Mouse (Mus musculus): ENCODE measurements around the gene Rufy4.
A peak's percentile ranks its signal among the peaks of the same experiment; 100 is the strongest.
"Not testable (repeated sequence)": the region's sequence is repeated elsewhere in the genome, so short reads cannot be mapped to it uniquely, and the experiment has no call there.

Gene Rufy4

DNA sequence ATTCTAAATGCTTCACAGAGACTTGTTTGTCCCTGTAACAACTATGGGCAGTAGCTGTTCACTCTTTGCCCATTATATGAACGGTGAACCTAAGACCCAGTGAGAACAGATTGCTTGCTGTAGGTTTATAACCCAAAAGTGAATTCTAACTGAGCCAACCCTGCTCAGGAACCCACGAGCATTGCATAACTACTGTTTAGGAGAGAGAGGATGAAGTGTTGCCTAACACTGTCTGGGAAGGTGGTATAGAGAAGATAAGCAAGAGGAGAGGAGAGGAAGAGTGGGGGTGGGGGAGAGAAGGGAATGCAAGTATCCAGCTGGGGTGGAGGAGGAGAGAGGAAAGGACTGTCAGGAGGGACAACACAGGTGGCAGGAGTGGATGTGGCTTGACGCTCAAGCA is 25.8 kb downstream of the Rufy4 start:
- no peak for DNase-seq (ENCODE audit: low spot score)

GRCm38 (mm10) chr1:74153461-74154184 is 28.3 kb downstream of the Rufy4 start, which contains the start of gene Cxcr2:
TSS of gene Cxcr2 (plus strand) at chr1:74153989.
- no peak for DNase-seq (ENCODE audit: low spot score)

DNA sequence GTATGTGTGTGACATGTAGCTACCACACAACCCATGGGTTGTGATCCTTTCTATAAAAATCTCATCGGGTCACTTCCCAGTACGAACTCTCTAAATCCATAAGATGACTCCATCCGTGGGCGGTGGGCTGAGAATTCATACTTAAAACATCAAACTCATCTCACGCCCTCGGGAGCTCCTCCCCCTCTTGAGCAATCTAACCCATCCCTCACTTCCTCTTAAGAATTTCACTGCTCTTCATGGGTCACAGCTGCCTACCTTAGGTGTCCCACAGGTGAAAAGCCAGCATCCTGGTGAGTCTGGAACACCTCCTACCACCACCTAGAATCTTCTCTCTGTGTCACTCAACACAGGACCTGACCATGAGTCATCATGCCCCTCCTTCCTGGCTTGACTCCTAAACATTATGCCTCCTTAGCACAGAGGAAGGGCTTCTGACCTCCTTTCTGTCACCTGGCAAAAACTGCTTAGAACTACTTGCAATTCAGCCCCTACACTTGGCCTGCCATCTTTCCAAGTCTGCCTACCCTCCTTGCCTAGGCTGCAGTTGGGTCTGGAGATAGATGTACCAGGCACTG is 30.2 kb downstream of the Rufy4 start:
- DNase-seq (ENCODE audit: low spot score): no peak

- no peak for DNase-seq (ENCODE audit: low spot score)
These were observed 31.1 kb downstream of the Rufy4 start for GRCm38 (mm10) chr1:74156381-74156910.

GRCm38 (mm10) chr1:74159613-74160012 is 34.3 kb downstream of the Rufy4 start:
- DNase-seq (ENCODE audit: low spot score): not testable (repeated sequence)

GRCm38 (mm10) chr1:74160036-74160435 is 34.7 kb downstream of the Rufy4 start:
- DNase-seq (ENCODE audit: low spot score): no peak

DNA sequence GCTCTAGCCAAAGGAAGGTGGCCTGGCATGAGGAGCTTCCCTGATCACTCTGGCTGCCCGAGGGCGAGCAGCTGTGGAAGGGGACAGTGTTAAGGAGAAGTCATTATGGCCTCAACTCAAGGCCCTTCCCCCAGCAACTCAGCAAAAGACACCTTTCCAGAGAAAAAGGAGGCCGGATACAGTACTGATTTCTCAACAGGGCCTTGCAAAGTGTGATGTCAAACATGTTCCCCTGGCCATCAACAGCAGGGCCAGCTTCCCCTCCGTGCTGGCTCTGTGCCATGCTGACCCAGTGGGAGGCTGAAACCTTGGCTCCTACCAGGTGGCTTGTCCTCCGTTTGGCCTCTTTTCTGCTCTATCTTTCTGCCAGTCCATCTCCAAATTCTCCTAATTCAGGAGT is 41.8 kb downstream of the Rufy4 start:
- DNase-seq (ENCODE audit: low spot score): no peak

- no peak for DNase-seq (ENCODE audit: low spot score)
These were observed 44.4 kb downstream of the Rufy4 start for GRCm38 (mm10) chr1:74169721-74170120.

- no peak for DNase-seq (ENCODE audit: low spot score)
These were observed 47.4 kb downstream of the Rufy4 start for GRCm38 (mm10) chr1:74172722-74173121.

DNA sequence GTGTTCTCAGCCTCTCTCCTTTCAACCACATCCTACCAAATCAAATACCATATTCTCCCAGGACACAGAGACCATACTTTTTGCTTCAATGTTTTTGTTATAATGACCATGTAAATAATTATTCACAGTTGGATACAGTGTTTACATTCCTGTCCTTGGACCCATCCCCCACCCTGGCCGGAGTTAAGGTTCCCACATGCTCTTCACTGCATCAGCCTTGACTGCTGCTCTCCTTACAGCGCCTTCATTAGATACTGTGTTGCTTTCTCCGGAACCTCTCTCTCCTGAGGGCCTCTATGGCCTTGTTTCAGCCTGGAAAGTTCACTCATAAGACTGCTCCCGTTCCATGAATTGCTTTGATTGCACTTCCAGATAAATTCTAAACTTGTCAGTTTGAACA is 50.4 kb downstream of the Rufy4 start:
- DNase-seq (ENCODE audit: low spot score): no peak

DNA sequence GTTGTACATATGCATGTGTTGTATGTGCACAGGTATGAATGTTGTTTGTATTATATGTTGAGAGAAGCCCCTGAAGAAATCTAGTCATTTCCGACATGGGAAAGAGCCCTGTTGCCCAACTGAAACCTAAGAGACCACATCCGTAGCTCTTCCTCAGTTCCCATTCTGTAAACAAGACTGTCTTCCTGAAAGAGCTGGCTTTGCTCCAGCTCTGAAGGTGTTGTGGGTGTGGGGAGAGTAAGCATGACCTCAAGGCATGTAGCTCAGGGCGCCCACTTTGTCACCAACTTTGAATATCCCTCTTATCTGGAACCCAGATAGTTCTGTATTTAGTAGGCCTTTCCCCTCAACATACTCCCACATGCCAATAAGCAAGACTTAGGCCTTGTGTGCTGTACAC is 53.3 kb downstream of the Rufy4 start:
- no peak for DNase-seq (ENCODE audit: low spot score)

DNA sequence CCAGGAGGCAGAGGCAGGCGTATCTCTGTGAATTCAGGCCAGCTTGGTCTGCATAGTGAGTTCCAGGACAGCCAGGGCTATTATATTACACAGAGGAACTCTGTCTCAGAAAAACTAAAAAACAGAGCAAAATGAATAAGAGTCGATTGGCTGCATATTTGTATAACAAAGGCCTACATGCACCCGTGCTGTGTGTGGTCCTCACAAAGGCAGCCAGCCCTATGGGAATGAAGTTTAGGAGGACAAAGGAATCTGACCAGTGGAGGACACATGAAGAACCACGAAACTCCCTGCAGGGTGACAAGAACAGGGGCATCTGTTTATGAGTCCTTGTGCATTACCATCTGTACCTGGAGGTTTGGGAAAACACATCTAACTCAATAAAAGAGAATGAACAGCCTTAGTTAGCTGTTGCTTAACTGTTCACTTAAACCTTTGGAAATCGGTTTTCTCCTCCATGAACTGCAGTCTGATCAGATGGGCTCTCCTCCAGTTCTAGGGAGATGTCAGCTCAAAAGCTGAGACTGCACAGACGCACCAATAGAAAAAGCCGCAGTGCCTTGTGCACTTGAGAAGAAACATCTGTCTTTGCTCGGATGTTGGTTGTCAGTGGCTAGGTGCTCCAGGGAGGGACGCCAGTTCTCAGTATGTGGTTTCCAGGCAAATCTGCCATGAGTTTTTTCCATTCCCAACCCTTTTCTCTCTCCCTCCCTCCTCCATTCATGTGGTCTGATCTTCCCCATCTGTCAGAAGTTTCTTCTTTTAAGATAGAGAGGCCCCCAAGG is 54.5 kb downstream of the Rufy4 start:
- DNase-seq (ENCODE audit: low spot score): peak; percentile 90

GRCm38 (mm10) chr1:74181462-74181861 is 56.1 kb downstream of the Rufy4 start:
- no peak for DNase-seq (ENCODE audit: low spot score)

DNA sequence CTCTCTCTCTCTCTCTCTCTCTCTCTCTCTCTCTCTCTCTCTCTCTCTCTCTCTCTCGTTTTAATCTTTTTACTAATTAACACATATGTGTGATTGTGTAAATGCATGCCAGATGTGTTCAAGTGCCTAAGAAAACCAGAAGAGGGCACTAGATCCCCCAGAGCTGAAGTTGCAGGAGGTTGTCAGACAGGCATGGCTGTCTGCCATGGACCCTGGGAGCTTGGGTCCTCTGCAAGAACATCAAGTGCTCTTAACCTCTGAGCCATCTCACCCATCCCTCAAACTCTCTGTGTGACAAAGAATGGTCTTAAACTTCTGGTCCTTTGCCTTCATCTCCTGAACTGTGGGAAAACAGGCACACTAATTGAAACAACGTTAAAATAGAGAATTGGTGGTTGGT is 57.7 kb downstream of the Rufy4 start:
- DNase-seq (ENCODE audit: low spot score): no peak

DNA sequence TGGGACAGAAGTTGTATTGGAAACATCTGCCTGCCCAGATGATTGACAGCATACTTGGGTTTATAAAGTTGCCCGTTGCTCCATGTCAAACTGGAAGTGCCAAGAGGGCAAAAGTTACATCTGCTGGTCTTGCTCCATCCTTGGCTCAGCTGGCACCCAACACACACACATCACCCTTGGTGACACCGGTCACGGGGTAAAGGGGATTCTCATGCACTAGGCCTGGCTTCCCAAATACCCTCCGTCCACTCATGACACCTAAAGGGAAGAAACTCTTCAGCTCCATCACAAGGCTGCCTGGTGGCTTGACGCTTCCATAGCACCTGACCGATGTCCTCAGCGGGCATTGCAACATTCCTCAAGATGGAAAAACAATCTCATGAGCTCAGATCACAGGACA is 65.1 kb downstream of the Rufy4 start:
- no peak for DNase-seq (ENCODE audit: low spot score)

GRCm38 (mm10) chr1:74192711-74193110 is 67.4 kb downstream of the Rufy4 start:
- DNase-seq (ENCODE audit: low spot score): no peak

- no peak for DNase-seq (ENCODE audit: low spot score)
These were observed 69.1 kb downstream of the Rufy4 start, which contains the start of gene Cxcr1 for GRCm38 (mm10) chr1:74194445-74194844. TSS of gene Cxcr1 (minus strand) at chr1:74194631.

DNA sequence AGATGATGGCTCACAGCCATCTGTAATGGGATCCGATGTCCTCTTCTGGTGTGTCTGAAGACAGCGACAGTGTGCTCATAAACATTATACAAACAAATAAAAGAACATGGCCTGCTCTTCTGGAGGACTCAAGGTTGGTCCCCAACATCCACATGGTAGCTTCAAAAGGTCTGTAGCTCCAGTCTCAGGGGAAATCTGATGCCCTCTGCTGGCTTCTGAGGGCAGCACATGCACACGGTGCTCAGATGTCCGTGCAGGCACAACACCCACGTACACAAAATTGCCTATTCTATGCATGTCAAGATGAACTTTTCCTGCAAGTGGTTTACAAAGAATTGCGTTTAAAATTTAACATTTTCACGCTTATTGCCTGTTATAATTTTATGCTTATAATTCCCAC is 70.6 kb downstream of the Rufy4 start:
- DNase-seq (ENCODE audit: low spot score): no peak

- no peak for DNase-seq (ENCODE audit: low spot score)
These were observed 71.5 kb downstream of the Rufy4 start for GRCm38 (mm10) chr1:74196621-74197419.
